Mouse (Mus musculus): ENCODE measurements around the gene Pla2g4a.

DNA sequence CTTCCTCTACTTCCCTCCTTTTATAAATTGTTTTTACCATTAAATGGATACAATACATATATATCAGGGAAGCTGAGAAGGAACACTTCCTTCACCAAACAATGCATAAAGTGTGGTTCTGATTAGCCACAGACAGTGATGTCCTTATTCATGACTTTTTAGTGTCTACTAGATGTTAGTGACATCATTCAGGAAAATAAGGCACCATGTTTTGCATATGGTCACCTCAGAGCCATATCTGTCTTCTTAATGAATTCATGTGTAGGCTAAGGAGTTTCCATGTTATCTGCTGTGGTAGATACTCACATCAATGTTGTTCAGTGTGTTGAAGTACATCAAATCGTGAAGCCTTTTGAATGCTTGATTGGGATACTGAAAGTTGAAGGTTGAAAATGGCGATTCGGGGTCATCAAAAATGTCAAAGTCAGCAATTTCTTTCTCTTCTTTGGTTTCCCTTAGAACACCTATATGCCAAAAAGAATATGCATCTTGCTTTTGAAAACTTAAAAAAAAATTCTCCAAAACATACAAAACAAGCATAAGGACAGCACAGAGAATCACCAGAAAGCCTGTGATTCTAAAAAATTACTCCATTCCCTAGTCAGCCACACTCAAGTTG is 120.7 kb downstream of the Pla2g4a start:
- TF ChIP-seq CTCF (IDR thresholded peaks at IDR 0.05; ENCODE audit: control insufficient read depth, insufficient read depth, insufficient replicate concordance, low read depth, low read length), result no peak
- no peak for TF ChIP-seq POLR2A (IDR thresholded peaks at IDR 0.05; ENCODE audit: control insufficient read depth, low read depth, low read length)
